Mouse (Mus musculus) WW6 (cell line): ENCODE results near the gene Mapk3.

Experiments used
- DNase-seq: peaks from one replicate; pipeline ENCODE4 v3.0.0-alpha.2; 2013; ENCODE audit warnings: low read depth, low spot score

Mapk3 gene

GRCm38 (mm10) chr7:126802134-126802889 is 42.9 kb downstream of the Mapk3 start:
- no peak for DNase-seq

- no peak for DNase-seq
Measured at GRCm38 (mm10) chr7:126803181-126803580, 43.8 kb downstream of the Mapk3 start.

DNA sequence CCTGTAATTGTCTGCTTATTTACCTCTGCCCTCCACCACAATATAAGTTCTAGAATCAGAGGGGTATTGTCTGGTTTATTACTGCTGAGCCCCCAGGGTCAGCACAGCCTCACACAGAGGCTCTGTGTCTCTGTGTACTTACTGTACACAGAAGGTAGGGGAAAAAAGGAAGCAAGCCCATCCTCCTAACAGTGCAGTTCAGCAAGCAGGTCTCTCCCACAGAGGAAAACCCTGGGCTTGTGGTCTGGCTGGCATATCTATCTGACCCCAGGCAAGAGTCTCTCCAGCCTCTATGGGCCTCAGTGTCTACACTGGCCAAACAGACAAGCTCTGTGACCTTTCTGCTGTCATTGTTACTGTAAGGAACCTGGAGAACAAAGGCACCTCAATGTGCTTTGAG is 44.4 kb downstream of the Mapk3 start:
- no peak for DNase-seq

DNA sequence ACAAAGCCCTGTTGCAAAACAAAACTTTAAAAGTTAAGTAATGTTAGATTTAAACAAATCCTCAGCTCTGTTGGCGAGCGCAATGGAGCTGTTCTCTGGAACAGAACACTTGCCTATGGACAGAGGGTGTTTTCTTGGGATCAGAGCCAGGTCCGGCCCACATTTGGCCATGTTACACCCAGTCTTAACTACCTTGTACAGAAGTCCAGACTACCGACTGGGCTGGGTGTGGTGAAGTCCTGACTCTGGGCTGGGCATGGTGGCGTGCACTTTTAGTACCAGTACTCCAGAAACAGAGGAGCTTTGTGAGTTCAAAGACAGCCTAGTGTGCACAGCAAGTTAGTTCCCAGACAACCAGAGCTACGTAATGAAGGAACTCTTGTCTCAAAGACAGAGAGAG is 47.6 kb downstream of the Mapk3 start:
- DNase-seq, result no peak

DNA sequence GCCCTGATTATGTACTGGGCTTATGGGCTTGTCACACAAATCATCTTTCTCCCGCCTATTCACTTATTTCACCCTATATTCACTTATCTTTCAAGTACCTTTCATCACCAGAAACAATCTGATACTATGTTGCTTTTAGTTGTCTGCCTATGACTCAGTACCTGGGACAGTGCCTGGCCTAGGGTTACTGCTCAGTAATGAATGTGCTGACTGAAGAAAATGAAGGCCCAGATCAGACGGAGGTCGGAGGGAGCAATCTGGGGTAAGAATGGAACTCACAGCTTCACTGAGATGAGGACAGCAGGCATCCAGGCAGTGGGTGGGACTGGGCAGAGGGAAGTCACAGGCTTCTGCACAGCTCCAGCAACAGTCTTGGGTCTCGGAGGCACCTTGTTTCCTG is 48.0 kb downstream of the Mapk3 start:
- no peak for DNase-seq

DNA sequence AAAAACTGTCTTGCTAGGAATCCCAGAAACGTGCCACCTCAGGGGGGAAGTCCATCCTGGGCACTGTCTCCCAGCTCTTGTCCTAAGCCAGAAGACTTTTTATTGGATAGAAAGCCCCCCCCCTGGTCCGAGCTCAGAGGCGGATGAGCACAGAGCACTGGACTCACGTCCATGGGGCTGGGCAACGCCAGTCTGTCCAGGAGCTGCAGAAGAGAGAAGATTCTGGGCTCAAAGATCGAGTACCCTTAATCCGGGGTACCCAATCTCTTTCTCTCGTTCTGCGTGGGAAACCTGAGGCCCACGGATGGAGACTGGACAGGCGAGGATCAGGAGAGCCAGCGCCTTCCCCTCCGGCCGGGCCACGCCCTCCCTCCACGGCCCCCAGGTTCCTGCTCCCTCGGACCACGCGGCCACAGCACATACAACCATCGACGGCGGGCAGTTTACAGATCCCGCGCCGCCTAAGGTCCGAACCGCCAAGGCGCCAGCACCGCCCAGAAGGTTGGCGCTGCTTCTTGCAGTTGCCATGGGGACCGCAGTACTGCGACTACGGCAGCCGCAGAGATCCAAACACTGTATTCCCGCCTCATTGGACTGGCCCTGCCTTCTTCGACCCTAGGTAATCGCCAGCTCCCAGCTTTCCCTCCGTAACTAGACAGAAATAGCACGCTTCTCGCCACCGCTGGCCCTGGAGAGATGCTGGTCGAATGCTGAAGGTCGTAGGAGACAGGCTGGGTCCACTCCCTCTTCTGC is 49.5 kb downstream of the Mapk3 start:
- peak; percentile 68 for DNase-seq

- DNase-seq, result no peak
Measured at GRCm38 (mm10) chr7:126809723-126810369, 50.4 kb downstream of the Mapk3 start.
